In genomic region chr1:87649958-87650474, GRCm38 (mm10) we compare ENCODE assay signal across 18 mouse cellular contexts. TPM values are rescaled to one million over a fixed set of nuclear protein-coding genes. Genes with fewer than 3 reads are reported as not detected.
DNase-seq lines count a peak whose midpoint lies in the region; ATAC-seq and TF ChIP-seq lines count a peak whose summit lies in the region.
"Had no signal": no experiment of that assay in that cellular context is flagged by ENCODE, and none has a peak within 500 bp of the region (broad histone marks: within the 10 kb centered on the region; RNA-seq: fewer than 3 reads in every experiment).

No protein-coding gene starts in this region.

- no peak for TF ChIP-seq POLR2A in MEL (IDR thresholded peaks at IDR 0.05; ENCODE audit: control insufficient read depth in 1 of 2, insufficient read depth in 1 of 2, low read depth in 1 of 2, low read length in 2 of 2, poor library complexity in 1 of 2)
- TF ChIP-seq POLR2A in cortical plate, adult 2 months (IDR thresholded peaks at IDR 0.05; ENCODE audit: extremely low read depth, insufficient read depth, low read length): no peak

- no peak for ATAC-seq in lung, embryonic 15.5 days (ENCODE audit: borderline replicate concordance, extremely low read depth, low FRiP score, low TSS enrichment)
- no peak for ATAC-seq in liver, postnatal 0 days
- ATAC-seq in hindbrain, embryonic 14.5 days (ENCODE audit: low FRiP score): no peak
- ATAC-seq: hindbrain, embryonic 16.5 days had no signal

- TF ChIP-seq EP300 in MEL (IDR thresholded peaks at IDR 0.05; ENCODE audit: low read depth in 1 of 2, low read length in 2 of 2): no peak
- no peak for TF ChIP-seq EP300 in liver, postnatal 0 days (IDR thresholded peaks at IDR 0.05; ENCODE audit: low read depth)

- no peak overlapping the region for H3K4me3 ChIP-seq in lung, embryonic 15.5 days
- H3K4me3 ChIP-seq in MEL (ENCODE audit: control insufficient read depth in 1 of 2, insufficient read depth in 1 of 2, low read depth in 2 of 2, low read length in 2 of 2): no peak overlapping the region
- H3K4me3 ChIP-seq in cortical plate, adult 2 months (ENCODE audit: insufficient read depth, low read length): no peak overlapping the region
- H3K4me3 ChIP-seq in liver, postnatal 0 days (ENCODE audit: low read depth, low read length): no peak overlapping the region
- H3K4me3 ChIP-seq in hindbrain, embryonic 14.5 days (replicated peaks; ENCODE audit: low read length): no peak overlapping the region
- H3K4me3 ChIP-seq: embryonic facial prominence, embryonic 12.5 days; forebrain, embryonic 12.5 days; heart, embryonic 10.5 days; intestine, embryonic 15.5 days; limb, embryonic 12.5 days; midbrain, embryonic 12.5 days; neural tube, embryonic 13.5 days had no signal

- no peak for DNase-seq in lung, postnatal 36 days
- no peak for DNase-seq in MEL (ENCODE audit: low read depth, low spot score)
- DNase-seq in liver, postnatal 0 days: no peak
- DNase-seq in thymus, postnatal 14 days: no peak
- DNase-seq in adrenal gland, postnatal 25 days: no peak
- DNase-seq in hindbrain, embryonic 14.5 days (ENCODE audit: low spot score): no peak
- DNase-seq: cerebellum, adult 11-12 months; right cerebral cortex, postnatal 4 days had no signal

- H3K79me2 ChIP-seq in MEL (ENCODE audit: control insufficient read depth, insufficient read depth, low read length, poor library complexity): peaks cover 9% of the 10 kb centered on the region

- TF ChIP-seq CTCF in MEL (IDR thresholded peaks at IDR 0.05 in 2 of 3, conservative IDR thresholded peaks at IDR 0.05 in 1 of 3; ENCODE audit: control insufficient read depth in 1 of 3, insufficient read depth in 1 of 3, low read depth in 2 of 3, low read length in 3 of 3, poor library complexity in 1 of 3, severe bottlenecking in 1 of 3): no peak
- no peak for TF ChIP-seq CTCF in cortical plate, adult 2 months (IDR thresholded peaks at IDR 0.05; ENCODE audit: extremely low read depth, insufficient read depth, low read length)
- TF ChIP-seq CTCF in liver, postnatal 0 days (IDR thresholded peaks at IDR 0.05; ENCODE audit: low read depth): no peak

- WGBS in lung, embryonic 15.5 days: 83% methylated on average over 8 of the region's 8 CpGs
- 72% methylated on average over 8 of the region's 8 CpGs for WGBS in liver, postnatal 0 days (ENCODE audit: insufficient replicate concordance)
- WGBS in hindbrain, embryonic 14.5 days: 88% methylated on average over 8 of the region's 8 CpGs

- no peak overlapping the region for H3K4me2 ChIP-seq in lung, embryonic 15.5 days
- H3K4me2 ChIP-seq in liver, postnatal 0 days (ENCODE audit: low read depth, low read length): peak overlapping the region; percentile 63
- H3K4me2 ChIP-seq in hindbrain, embryonic 14.5 days (replicated peaks): no peak overlapping the region
- H3K4me2 ChIP-seq: embryonic facial prominence, embryonic 12.5 days; forebrain, embryonic 12.5 days; intestine, embryonic 15.5 days; limb, embryonic 12.5 days; midbrain, embryonic 12.5 days; neural tube, embryonic 13.5 days had no signal

- 0 out of 2 replicates have a peak overlapping the region, but pooled peaks have one; percentile 11 for H3K27ac ChIP-seq in lung, embryonic 15.5 days
- H3K27ac ChIP-seq in MEL (ENCODE audit: control insufficient read depth, low read depth, low read length): peak overlapping the region; percentile 34; the same call in 1 of the 2 replicates
- peak overlapping the region; percentile 33; the same call in 1 of the 2 replicates for H3K27ac ChIP-seq in cortical plate, adult 2 months (ENCODE audit: insufficient read depth, low read length)
- H3K27ac ChIP-seq in liver, postnatal 0 days (ENCODE audit: low read depth): peak overlapping the region; percentile 89
- no peak overlapping the region for H3K27ac ChIP-seq in hindbrain, embryonic 14.5 days
- H3K27ac ChIP-seq: embryonic facial prominence, embryonic 12.5 days; forebrain, embryonic 12.5 days; heart, embryonic 10.5 days; intestine, embryonic 15.5 days; limb, embryonic 12.5 days; midbrain, embryonic 12.5 days; neural tube, embryonic 13.5 days had no signal

- H3K9me3 ChIP-seq in lung, embryonic 15.5 days: no peaks in the 10 kb centered on the region
- H3K9me3 ChIP-seq in MEL (replicated peaks; ENCODE audit: insufficient read depth, low read length): no peaks in the 10 kb centered on the region
- H3K9me3 ChIP-seq in liver, postnatal 0 days (ENCODE audit: low read length): no peaks in the 10 kb centered on the region
- no peaks in the 10 kb centered on the region for H3K9me3 ChIP-seq in hindbrain, embryonic 14.5 days (ENCODE audit: control insufficient read depth, low read length)
- H3K9me3 ChIP-seq: embryonic facial prominence, embryonic 12.5 days; forebrain, embryonic 12.5 days; heart, embryonic 10.5 days; intestine, embryonic 15.5 days; limb, embryonic 12.5 days; midbrain, embryonic 12.5 days; neural tube, embryonic 13.5 days had no signal

- no peaks in the 10 kb centered on the region for H3K36me3 ChIP-seq in lung, embryonic 15.5 days
- peaks cover 0 to 64% of the 10 kb centered on the region in 2 experiments; a peak in 2 of 4 replicates for H3K36me3 ChIP-seq in MEL (ENCODE audit: control insufficient read depth in 1 of 2, insufficient read depth in 2 of 2, low read length in 2 of 2)
- H3K36me3 ChIP-seq in liver, postnatal 0 days (replicated peaks; ENCODE audit: insufficient read depth, low read length): 0 out of 2 replicates have a peak, but pooled peaks cover 2% of the 10 kb centered on the region
- no peaks in the 10 kb centered on the region for H3K36me3 ChIP-seq in hindbrain, embryonic 14.5 days (replicated peaks; ENCODE audit: control insufficient read depth, insufficient read depth)
- H3K36me3 ChIP-seq: embryonic facial prominence, embryonic 12.5 days; forebrain, embryonic 12.5 days; heart, embryonic 10.5 days; intestine, embryonic 15.5 days; limb, embryonic 12.5 days; midbrain, embryonic 12.5 days; neural tube, embryonic 13.5 days had no signal

- H3K4me1 ChIP-seq in lung, embryonic 15.5 days: no peaks in the 10 kb centered on the region
- peaks cover 27 to 56% of the 10 kb centered on the region in 2 experiments for H3K4me1 ChIP-seq in MEL (ENCODE audit: control insufficient read depth in 1 of 2, insufficient read depth in 2 of 2, low read length in 2 of 2)
- H3K4me1 ChIP-seq in cortical plate, adult 2 months (ENCODE audit: control insufficient read depth, insufficient read depth, low read length): no peaks in the 10 kb centered on the region
- H3K4me1 ChIP-seq in liver, postnatal 0 days (ENCODE audit: insufficient read depth): peaks cover 51% of the 10 kb centered on the region
- H3K4me1 ChIP-seq in hindbrain, embryonic 14.5 days (replicated peaks; ENCODE audit: control insufficient read depth, insufficient read depth, low read length): no peaks in the 10 kb centered on the region
- H3K4me1 ChIP-seq: embryonic facial prominence, embryonic 12.5 days; forebrain, embryonic 12.5 days; intestine, embryonic 15.5 days; limb, embryonic 12.5 days; midbrain, embryonic 12.5 days; neural tube, embryonic 13.5 days had no signal

- no peak overlapping the region for H3K9ac ChIP-seq in lung, embryonic 15.5 days
- no peak overlapping the region; the same call in 1 of the 2 replicates for H3K9ac ChIP-seq in MEL (ENCODE audit: control insufficient read depth, low read depth, low read length, poor library complexity, severe bottlenecking)
- H3K9ac ChIP-seq in liver, postnatal 0 days (replicated peaks): 0 out of 2 replicates have a peak overlapping the region, but pooled peaks have one; percentile 55
- H3K9ac ChIP-seq in hindbrain, embryonic 14.5 days: no peak overlapping the region
- H3K9ac ChIP-seq: embryonic facial prominence, embryonic 12.5 days; forebrain, embryonic 12.5 days; intestine, embryonic 15.5 days; limb, embryonic 12.5 days; midbrain, embryonic 12.5 days; neural tube, embryonic 13.5 days had no signal

- no peaks in the 10 kb centered on the region for H3K27me3 ChIP-seq in lung, embryonic 15.5 days
- no peaks in the 10 kb centered on the region for H3K27me3 ChIP-seq in MEL (ENCODE audit: control insufficient read depth in 1 of 2, insufficient read depth in 2 of 2, low read length in 2 of 2)
- no peaks in the 10 kb centered on the region for H3K27me3 ChIP-seq in liver, postnatal 0 days (ENCODE audit: insufficient read depth, low read length)
- H3K27me3 ChIP-seq in hindbrain, embryonic 14.5 days (ENCODE audit: control insufficient read depth, insufficient read depth, low read length): no peaks in the 10 kb centered on the region
- H3K27me3 ChIP-seq: embryonic facial prominence, embryonic 12.5 days; forebrain, embryonic 12.5 days; intestine, embryonic 15.5 days; limb, embryonic 12.5 days; midbrain, embryonic 12.5 days; neural tube, embryonic 13.5 days had no signal

- TF ChIP-seq RAD21 in MEL (IDR thresholded peaks at IDR 0.05; ENCODE audit: low read depth, low read length): no peak

TF ChIP-seq in MEL, 35 proteins besides CTCF, POLR2A, EP300 and RAD21 (continues in another document):
- TF ChIP-seq MEF2A (IDR thresholded peaks at IDR 0.05; ENCODE audit: extremely low read depth, insufficient replicate concordance, low read depth, low read length, poor library complexity, severe bottlenecking): no peak
- TF ChIP-seq HCFC1 (IDR thresholded peaks at IDR 0.05; ENCODE audit: low read depth, low read length): no peak
- no peak for TF ChIP-seq USF2 (IDR thresholded peaks at IDR 0.05; ENCODE audit: borderline replicate concordance in 1 of 2, insufficient read depth in 1 of 2, low read depth in 1 of 2, low read length in 2 of 2)
- TF ChIP-seq MYC (IDR thresholded peaks at IDR 0.05; ENCODE audit: low read depth, low read length): no peak
- no peak for TF ChIP-seq MAZ (IDR thresholded peaks at IDR 0.05; ENCODE audit: low read depth, low read length)
- TF ChIP-seq JUND (IDR thresholded peaks at IDR 0.05; ENCODE audit: low read depth, low read length): no peak
- no peak for TF ChIP-seq ZC3H11A (IDR thresholded peaks at IDR 0.05; ENCODE audit: low read depth, low read length)
- no peak for TF ChIP-seq POLR2AphosphoS5 (IDR thresholded peaks at IDR 0.05; ENCODE audit: borderline replicate concordance, low read depth, low read length)
- no peak for TF ChIP-seq CHD2 (IDR thresholded peaks at IDR 0.05; ENCODE audit: low read length)
- no peak; the same call in 1 of the 2 replicates for TF ChIP-seq MXI1 (IDR thresholded peaks at IDR 0.05; ENCODE audit: low read depth, low read length)
- no peak for TF ChIP-seq NRF1 (IDR thresholded peaks at IDR 0.05; ENCODE audit: insufficient read depth, low read depth, low read length, poor library complexity, severe bottlenecking)

RNA-seq across cellular contexts. Expression of gene Inpp5d, which starts 29.9 kb away (rescaled TPM):
- 8.7 and 11.8 TPM in 2 replicates for polyA plus RNA-seq in lung, embryonic 15.5 days (2015; fragmentation: Nextera tagmentation; extraction: Ambion mirVana)
- total RNA-seq in MEL (2012; rRNA removed): 69.4 and 73.0 TPM in 2 replicates
- 10 to 100 TPM in 1 of 2 experiments, not detected in 1; 71.3 TPM for polyA plus RNA-seq in MEL (2012; ENCODE audit: insufficient read depth in 1 of 2, insufficient read length in 2 of 2, low read depth in 1 of 2, low replicate concordance in 2 of 2, missing spikeins in 1 of 2)
- polyA plus RNA-seq in cortical plate, adult 2 months (2012; rRNA removed): 18.2 and 18.3 TPM in 2 replicates
- polyA plus RNA-seq in liver, postnatal 0 days (2015; fragmentation: Nextera tagmentation; extraction: Ambion mirVana): 11.3 and 13.3 TPM in 2 replicates
- 7.9 and 17.4 TPM in 2 replicates for total RNA-seq in adrenal gland, postnatal 25 days (2021)
- polyA plus RNA-seq in hindbrain, embryonic 14.5 days (2014; fragmentation: Nextera tagmentation; extraction: Ambion mirVana): 3.4 and 4.6 TPM in 2 replicates
